Mouse (Mus musculus): ENCODE results near the gene Nt5dc3. TPM values are rescaled to one million over a fixed set of nuclear protein-coding genes. Genes with fewer than 3 reads are reported as not detected.
A peak's percentile ranks its signal among the peaks of the same experiment; 100 is the strongest.

Nt5dc3 gene
- total and polyA plus RNA-seq, 2 experiments = 5.3 to 10.3 TPM

- no peaks in the 10 kb centered on the region for H3K27me3 ChIP-seq (ENCODE audit: control insufficient read depth, insufficient read depth, low read length)
- H3K36me3 ChIP-seq (ENCODE audit: control insufficient read depth, insufficient read depth, low read length) = no peaks in the 10 kb centered on the region
- H3K79me2 ChIP-seq (ENCODE audit: control insufficient read depth, insufficient read depth, low read length) = peaks cover 34% of the 10 kb centered on the region
- WGBS = 95% methylated on average over 9 of the region's 9 CpGs
- H3K4me3 ChIP-seq (ENCODE audit: insufficient read depth, low read depth, low read length) = no peak overlapping the region
- DNase-seq (ENCODE audit: extremely low read depth, low read depth, low spot score) = no peak
- H3K9ac ChIP-seq (ENCODE audit: low read depth, low read length) = no peak overlapping the region
- TF ChIP-seq POLR2A (IDR thresholded peaks at IDR 0.05; ENCODE audit: extremely low read depth, insufficient read depth, low read length) (no peak), CTCF (IDR thresholded peaks at IDR 0.05; ENCODE audit: low read depth, low read length) (no peak)
- no peak overlapping the region for H3K27ac ChIP-seq (replicated peaks; ENCODE audit: insufficient read depth, low read depth, low read length)
- no peaks in the 10 kb centered on the region for H3K4me1 ChIP-seq (ENCODE audit: control insufficient read depth, insufficient read depth, low read length)
Observed at GRCm38 (mm10) chr10:86794794-86795535, 16.2 kb downstream of the Nt5dc3 start.

DNA sequence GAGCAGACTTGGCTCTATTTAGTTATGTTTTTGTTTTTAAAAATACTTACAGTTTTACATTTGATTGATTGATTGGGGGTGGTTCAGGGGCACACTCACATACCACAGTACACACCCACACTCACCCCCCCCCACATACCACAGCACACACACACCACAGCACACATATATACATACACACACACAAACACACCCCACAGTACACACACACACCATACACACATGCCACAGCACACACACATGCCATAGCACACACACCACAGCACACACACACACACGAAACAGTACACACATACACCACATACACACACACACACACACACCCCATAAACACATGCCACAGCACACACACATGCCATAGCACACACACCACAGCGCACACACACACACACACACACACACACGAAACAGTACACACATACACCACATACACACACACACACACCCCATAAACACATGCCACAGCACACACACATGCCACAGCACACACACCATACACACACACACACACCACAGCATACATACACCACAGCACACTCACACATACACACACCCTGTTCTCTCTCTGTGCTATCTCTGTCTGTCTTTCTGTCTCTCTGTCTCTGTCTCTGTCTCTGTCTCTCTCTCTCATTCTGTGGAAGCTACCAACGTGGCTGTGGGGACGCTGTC is 17.4 kb downstream of the Nt5dc3 start:
- no peak overlapping the region for H3K27ac ChIP-seq (replicated peaks; ENCODE audit: insufficient read depth, low read depth, low read length)
- 97% methylated on average over 5 of the region's 5 CpGs for WGBS
- H3K4me3 ChIP-seq (ENCODE audit: insufficient read depth, low read depth, low read length) = no peak overlapping the region
- no peaks in the 10 kb centered on the region for H3K4me1 ChIP-seq (ENCODE audit: control insufficient read depth, insufficient read depth, low read length)
- H3K79me2 ChIP-seq (ENCODE audit: control insufficient read depth, insufficient read depth, low read length) = peaks cover 29% of the 10 kb centered on the region
- no peak for TF ChIP-seq CTCF (IDR thresholded peaks at IDR 0.05; ENCODE audit: low read depth, low read length)
- TF ChIP-seq POLR2A (IDR thresholded peaks at IDR 0.05; ENCODE audit: extremely low read depth, insufficient read depth, low read length) = no peak
- no peaks in the 10 kb centered on the region for H3K27me3 ChIP-seq (ENCODE audit: control insufficient read depth, insufficient read depth, low read length)
- no peaks in the 10 kb centered on the region for H3K36me3 ChIP-seq (ENCODE audit: control insufficient read depth, insufficient read depth, low read length)
- no peak overlapping the region for H3K9ac ChIP-seq (ENCODE audit: low read depth, low read length)
- DNase-seq (ENCODE audit: extremely low read depth, low read depth, low spot score) = no peak

DNA sequence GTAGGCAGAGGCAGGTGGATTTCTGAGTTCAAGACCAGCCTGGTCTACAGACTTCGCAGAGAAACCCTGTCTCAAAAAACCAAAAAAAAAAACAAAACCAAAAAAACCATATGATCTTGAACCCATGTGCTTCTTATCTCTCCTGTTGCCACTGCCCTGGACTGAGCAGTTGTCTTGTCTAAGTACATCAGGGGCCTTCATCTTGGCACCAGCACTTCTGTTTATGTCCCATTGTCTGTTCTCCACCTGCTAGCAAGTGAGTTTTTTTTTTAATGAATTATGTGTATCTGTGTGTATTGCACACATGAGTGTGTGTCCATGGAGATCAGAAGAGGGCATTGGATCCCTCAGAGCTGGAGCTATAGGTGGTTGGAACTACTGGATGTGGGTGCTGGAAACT is 28.6 kb downstream of the Nt5dc3 start:
- Histone ChIP-seq H3K4me3 (ENCODE audit: insufficient read depth, low read depth, low read length) (no peak overlapping the region), H3K79me2 (ENCODE audit: control insufficient read depth, insufficient read depth, low read length) (peaks cover 20% of the 10 kb centered on the region; the same call in 1 of the 2 replicates), H3K36me3 (ENCODE audit: control insufficient read depth, insufficient read depth, low read length) (peaks cover 1% of the 10 kb centered on the region; the same call in 1 of the 2 replicates), H3K27ac (replicated peaks; ENCODE audit: insufficient read depth, low read depth, low read length) (no peak overlapping the region), H3K9ac (ENCODE audit: low read depth, low read length) (no peak overlapping the region), H3K27me3 (ENCODE audit: control insufficient read depth, insufficient read depth, low read length) (no peaks in the 10 kb centered on the region), H3K4me1 (ENCODE audit: control insufficient read depth, insufficient read depth, low read length) (no peaks in the 10 kb centered on the region)
- DNase-seq (ENCODE audit: extremely low read depth, low read depth, low spot score) = no peak
- 96% methylated on average over 1 of the region's 1 CpGs for WGBS
- TF ChIP-seq POLR2A (IDR thresholded peaks at IDR 0.05; ENCODE audit: extremely low read depth, insufficient read depth, low read length) = no peak
- no peak for TF ChIP-seq CTCF (IDR thresholded peaks at IDR 0.05; ENCODE audit: low read depth, low read length)

GRCm38 (mm10) chr10:86808013-86808758 is 29.4 kb downstream of the Nt5dc3 start:
- DNase-seq (ENCODE audit: extremely low read depth, low read depth, low spot score) = peak; percentile 37
- TF ChIP-seq CTCF (IDR thresholded peaks at IDR 0.05; ENCODE audit: low read depth, low read length) (no peak), POLR2A (IDR thresholded peaks at IDR 0.05; ENCODE audit: extremely low read depth, insufficient read depth, low read length) (no peak)
- Histone ChIP-seq H3K36me3 (ENCODE audit: control insufficient read depth, insufficient read depth, low read length) (peaks cover 5% of the 10 kb centered on the region; the same call in 1 of the 2 replicates), H3K4me1 (ENCODE audit: control insufficient read depth, insufficient read depth, low read length) (no peaks in the 10 kb centered on the region), H3K4me3 (ENCODE audit: insufficient read depth, low read depth, low read length) (no peak overlapping the region), H3K27me3 (ENCODE audit: control insufficient read depth, insufficient read depth, low read length) (no peaks in the 10 kb centered on the region), H3K9ac (ENCODE audit: low read depth, low read length) (no peak overlapping the region), H3K27ac (replicated peaks; ENCODE audit: insufficient read depth, low read depth, low read length) (no peak overlapping the region), H3K79me2 (ENCODE audit: control insufficient read depth, insufficient read depth, low read length) (peaks cover 20% of the 10 kb centered on the region; the same call in 1 of the 2 replicates)
- 87% methylated on average over 15 of the region's 15 CpGs for WGBS

DNA sequence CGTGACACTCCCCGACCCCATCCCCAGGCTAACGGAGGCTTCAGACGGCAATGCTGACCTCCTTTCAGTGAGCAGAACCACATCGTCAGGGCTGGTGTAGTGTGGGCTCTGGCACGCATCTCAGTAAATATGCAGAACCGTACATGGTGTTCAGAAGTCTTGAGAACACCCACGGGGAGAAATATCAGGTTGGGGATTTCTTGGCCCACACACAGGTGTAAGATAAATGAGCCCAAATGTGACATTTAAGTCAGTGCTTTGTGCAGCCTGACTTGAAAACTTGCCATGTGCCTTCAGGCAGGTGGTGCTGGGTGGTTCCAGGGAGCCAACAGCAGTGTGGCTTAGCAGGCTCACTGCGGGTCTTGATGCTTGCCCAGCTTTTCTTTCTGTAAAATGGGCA is 31.2 kb downstream of the Nt5dc3 start:
- Histone ChIP-seq H3K36me3 (ENCODE audit: control insufficient read depth, insufficient read depth, low read length) (peaks cover 6% of the 10 kb centered on the region; the same call in 1 of the 2 replicates), H3K4me1 (ENCODE audit: control insufficient read depth, insufficient read depth, low read length) (no peaks in the 10 kb centered on the region), H3K4me3 (ENCODE audit: insufficient read depth, low read depth, low read length) (no peak overlapping the region), H3K79me2 (ENCODE audit: control insufficient read depth, insufficient read depth, low read length) (peaks cover 12% of the 10 kb centered on the region; the same call in 1 of the 2 replicates), H3K9ac (ENCODE audit: low read depth, low read length) (no peak overlapping the region), H3K27ac (replicated peaks; ENCODE audit: insufficient read depth, low read depth, low read length) (no peak overlapping the region), H3K27me3 (ENCODE audit: control insufficient read depth, insufficient read depth, low read length) (no peaks in the 10 kb centered on the region)
- no peak for DNase-seq (ENCODE audit: extremely low read depth, low read depth, low spot score)
- 95% methylated on average over 9 of the region's 9 CpGs for WGBS
- TF ChIP-seq POLR2A (IDR thresholded peaks at IDR 0.05; ENCODE audit: extremely low read depth, insufficient read depth, low read length) = no peak
- TF ChIP-seq CTCF (IDR thresholded peaks at IDR 0.05; ENCODE audit: low read depth, low read length) = no peak

All from liver, adult 2 months (tissue).